Mouse (Mus musculus): ENCODE results near the gene Psma5. TPM values are rescaled to one million over a fixed set of nuclear protein-coding genes. Genes with fewer than 3 reads are reported as not detected.
A peak's percentile ranks its signal among the peaks of the same experiment; 100 is the strongest.
"Not testable (repeated sequence)": the region's sequence is repeated elsewhere in the genome, so short reads cannot be mapped to it uniquely, and the experiment has no call there.

Gene Psma5
- total RNA-seq, 2 experiments from 2014 or later = 78.2 to 80.3 TPM

DNA sequence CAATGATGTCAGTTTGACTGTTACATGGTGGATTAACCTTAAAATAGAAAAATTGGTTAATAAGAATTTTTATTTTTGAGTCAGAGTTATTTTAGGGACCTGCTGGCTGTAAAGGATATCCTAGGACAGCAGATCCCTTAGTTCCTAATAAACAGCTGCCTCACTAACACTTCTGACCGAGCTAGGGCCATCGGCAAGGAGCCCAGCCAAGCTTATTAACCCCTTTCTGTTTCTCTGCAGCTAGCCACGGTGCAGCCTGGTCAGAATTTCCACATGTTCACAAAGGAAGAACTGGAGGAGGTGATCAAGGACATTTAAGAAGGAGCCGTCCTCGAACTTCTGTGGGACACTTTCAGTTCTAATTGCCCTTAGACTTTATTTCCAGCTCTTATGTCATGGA is 22.8 kb downstream of the Psma5 start:
- intact Hi-C loops (cut with DNase I); DNase-seq: not testable (repeated sequence)

DNA sequence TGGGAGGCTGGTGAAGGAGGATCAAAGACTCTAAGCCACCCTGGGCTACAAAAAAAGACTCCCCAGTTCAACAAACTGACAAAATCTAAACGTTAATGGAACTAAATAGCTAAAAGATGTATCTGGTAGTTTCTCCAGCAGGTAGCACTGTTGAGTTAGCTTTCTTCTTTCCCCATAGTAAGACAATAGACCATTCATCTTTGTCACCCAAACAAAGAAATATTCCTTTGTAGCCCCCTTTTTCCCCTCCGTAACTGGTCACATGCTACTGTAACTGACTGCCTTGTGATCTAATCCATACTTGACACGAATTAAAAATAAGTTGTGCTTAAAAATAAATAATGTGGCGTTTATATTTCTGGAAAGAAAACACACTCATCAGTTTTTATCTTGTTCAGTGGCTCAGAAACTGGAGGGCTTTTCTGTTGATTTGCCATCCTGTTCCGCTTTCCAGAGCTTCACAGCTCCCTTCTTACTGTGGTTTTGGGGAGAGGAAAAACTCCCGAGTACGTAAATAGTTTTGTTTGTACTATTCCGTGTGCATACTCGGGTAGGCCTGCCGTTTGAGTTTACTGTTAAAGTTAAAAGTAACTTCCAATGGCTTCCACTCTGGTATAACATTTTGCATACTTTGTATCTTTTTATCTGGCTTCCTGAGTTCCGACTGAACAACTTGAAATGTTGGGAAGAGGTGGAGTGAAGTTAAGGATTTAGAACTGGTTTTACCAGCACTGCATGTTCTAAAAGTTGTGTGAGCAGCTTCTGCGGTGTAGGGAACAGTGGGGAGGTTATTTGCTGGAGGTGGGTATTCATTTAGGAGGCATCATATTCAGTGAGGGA is 25.9 kb downstream of the Psma5 start:
- DNase-seq = peak in 1 of 2 experiments; percentile 70
- intact Hi-C loops (cut with DNase I) = loop anchor here (1.0 to 5.0 kb wide), 2 partner anchors 107 to 280 kb away; partner anchors contain the start of gene Tmem167b

GRCm38 (mm10) chr3:108283241-108283561 is 26.5 kb downstream of the Psma5 start:
- DNase-seq = no peak
- intact Hi-C loops (cut with DNase I) = loop anchor here (5.0 kb wide), 1 partner anchor 279 kb away; the partner anchor contains the start of gene Tmem167b

- intact Hi-C loops (cut with DNase I) = loop anchor here (5.0 kb wide), 1 partner anchor 278 kb away; the partner anchor contains the start of gene Tmem167b
- peak; percentile 88 for DNase-seq
These were observed 27.3 kb downstream of the Psma5 start, which contains the start of gene Sort1 for GRCm38 (mm10) chr3:108283781-108284601. Gene Sort1 (plus strand): TSS chr3:108284082.

DNA sequence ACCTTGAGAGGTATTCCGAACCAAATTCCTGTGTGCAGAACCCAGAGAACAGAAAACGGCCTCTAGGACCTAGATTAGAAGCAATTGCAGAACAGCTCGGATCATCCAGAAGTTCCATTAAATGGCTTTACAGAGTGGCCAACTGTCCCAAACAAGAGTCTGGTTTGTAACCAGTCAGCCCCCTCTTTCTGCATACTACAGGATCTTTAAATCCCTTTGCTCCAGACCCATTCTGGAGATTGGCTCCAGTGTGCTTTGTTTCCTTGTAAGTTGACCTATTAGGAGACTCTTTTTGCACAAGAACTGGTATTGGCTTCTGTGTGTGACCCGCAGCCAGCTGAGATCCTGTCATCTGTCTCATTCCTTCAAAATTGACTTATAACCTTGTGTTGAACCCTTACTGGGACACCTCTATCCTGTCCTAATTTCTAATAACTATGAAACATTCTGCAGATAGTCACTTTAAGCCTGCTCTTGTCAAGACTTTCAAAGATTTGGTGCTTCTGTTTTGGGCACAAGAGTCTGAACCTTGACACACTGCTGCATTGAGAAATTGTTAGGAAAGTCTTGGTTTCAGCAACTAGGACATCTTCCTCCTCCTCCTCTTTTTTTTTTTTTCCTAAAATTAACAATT is 28.5 kb downstream of the Psma5 start:
- intact Hi-C loops (cut with DNase I) = loop anchor here (5.0 kb wide), 1 partner anchor 37 kb away; no protein-coding TSS in a partner anchor
- no peak for DNase-seq

- no peak for DNase-seq
- intact Hi-C loops (cut with DNase I) = loop anchor here (2.0 to 5.0 kb wide), 2 partner anchors 22 to 35 kb away; no protein-coding TSS in a partner anchor
These were observed 30.1 kb downstream of the Psma5 start for GRCm38 (mm10) chr3:108286671-108287439.

GRCm38 (mm10) chr3:108287811-108288805 is 31.4 kb downstream of the Psma5 start:
- DNase-seq = no peak
- intact Hi-C loops (cut with DNase I) = loop anchor here (2.0 to 5.0 kb wide), 2 partner anchors 21 to 34 kb away; no protein-coding TSS in a partner anchor

- intact Hi-C loops (cut with DNase I) = loop anchor here (5.0 kb wide), 1 partner anchor 33 kb away; no protein-coding TSS in a partner anchor
- DNase-seq = no peak
These were observed 32.8 kb downstream of the Psma5 start for GRCm38 (mm10) chr3:108289311-108290130.

GRCm38 (mm10) chr3:108291036-108291799 is 34.5 kb downstream of the Psma5 start:
- intact Hi-C loops (cut with DNase I) = no loop called here
- DNase-seq = no peak

DNA sequence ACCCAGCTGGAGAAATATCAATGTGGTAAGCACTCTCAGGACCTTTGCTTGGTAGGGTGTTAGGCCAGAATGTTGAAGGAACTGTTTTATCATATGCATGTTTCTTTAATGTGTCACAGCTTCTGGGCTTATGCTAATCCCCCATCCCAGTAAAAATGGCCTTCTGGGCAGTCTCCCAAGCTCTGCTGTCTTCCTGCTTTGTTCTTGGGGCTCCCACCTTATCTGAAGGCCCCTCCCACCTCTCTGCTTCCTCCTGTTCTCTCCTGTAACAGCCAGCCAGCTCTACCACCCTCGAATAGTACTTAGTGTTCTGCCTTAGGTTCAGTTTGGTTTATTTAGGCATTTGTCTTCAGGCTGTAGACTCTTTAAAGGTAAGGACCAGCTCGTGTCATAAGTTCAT is 37.7 kb downstream of the Psma5 start:
- no peak for DNase-seq

GRCm38 (mm10) chr3:108295379-108296219 is 38.9 kb downstream of the Psma5 start:
- intact Hi-C loops (cut with DNase I) = no loop called here
- DNase-seq = peak in 1 of 2 experiments; percentile 55

More for the DNA sequence above, 37.7 kb downstream of the Psma5 start:
- intact Hi-C loops (cut with DNase I) = no loop called here

DNA sequence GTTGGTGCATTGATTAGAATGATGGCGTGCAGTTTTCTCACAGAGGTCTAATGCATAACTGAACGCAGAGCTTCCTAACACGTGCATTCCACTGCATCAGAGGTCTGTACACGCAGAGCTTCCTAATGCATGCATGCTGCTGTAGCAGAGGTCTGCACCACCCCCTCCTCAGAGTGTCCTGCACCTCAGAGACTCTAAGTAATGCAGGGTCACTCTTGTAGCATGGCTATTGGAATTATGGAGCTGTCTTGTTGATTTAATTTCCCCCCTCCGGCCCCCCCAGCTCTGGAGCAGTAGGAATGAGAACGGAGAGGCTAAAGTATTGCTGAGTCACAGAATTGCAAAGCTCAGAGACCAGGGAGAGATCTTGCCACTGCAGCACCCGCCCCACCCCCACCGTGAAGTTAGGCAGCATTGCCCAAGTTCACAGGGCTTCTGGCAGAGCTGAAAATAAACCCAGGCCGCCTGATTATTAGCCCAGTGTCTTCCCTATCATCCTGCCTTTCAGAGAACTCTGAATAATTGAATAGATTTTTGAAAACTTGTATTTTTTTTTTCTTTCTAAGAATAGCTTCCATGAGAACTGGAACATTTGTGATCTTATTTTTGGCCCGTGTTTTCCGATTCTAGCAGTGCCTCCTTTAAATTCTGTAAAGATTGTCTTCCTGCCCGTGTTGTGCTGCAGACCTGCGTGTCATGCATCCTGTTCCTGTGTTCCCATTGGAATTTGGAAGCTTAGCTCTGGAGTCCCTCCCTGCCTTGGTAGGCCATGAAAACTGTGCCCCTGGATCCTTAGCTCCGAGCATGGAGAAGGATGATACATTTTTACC is 39.7 kb downstream of the Psma5 start:
- intact Hi-C loops (cut with DNase I) = no loop called here
- peak; percentile 69 to 71 for DNase-seq

GRCm38 (mm10) chr3:108297050-108297419 is 40.3 kb downstream of the Psma5 start:
- no peak for DNase-seq
- intact Hi-C loops (cut with DNase I) = no loop called here

- intact Hi-C loops (cut with DNase I) = no loop called here
These were observed 41.2 kb downstream of the Psma5 start for GRCm38 (mm10) chr3:108297603-108298553.

More at GRCm38 (mm10) chr3:108297603-108298553, 41.2 kb downstream of the Psma5 start:
- DNase-seq = no peak
